Mouse (Mus musculus): ENCODE measurements around the gene Lrrtm1. TPM values are rescaled to one million over a fixed set of nuclear protein-coding genes. Genes with fewer than 3 reads are reported as not detected.

Lrrtm1 gene
- polyA plus RNA-seq, 1 experiment from 2014 or later = 34.1 TPM

DNA sequence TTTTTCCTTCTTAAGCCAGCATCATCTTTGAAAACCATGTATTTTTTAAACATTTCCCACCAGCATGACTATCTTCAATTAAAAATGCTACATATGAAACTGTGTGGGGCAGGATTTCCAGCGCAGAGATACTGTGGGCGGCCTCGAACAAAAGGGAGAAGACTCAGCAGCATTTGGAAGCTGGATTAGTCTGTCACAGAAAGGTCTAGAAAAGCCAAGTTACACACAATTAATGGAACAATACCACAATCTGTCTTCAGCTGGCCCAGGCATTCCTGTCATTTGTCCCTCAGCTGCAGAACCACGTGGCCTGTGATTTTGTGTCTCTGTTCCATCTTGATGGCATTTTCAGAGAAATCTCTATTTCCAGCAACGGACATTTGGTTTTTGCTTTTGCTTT lies 11.0 kb downstream of the Lrrtm1 start:
- H3K36me3 ChIP-seq = no peaks in the 10 kb centered on the region
- no peak overlapping the region for H3K4me2 ChIP-seq
- no peak for ATAC-seq (ENCODE audit: low FRiP score)
- no peak overlapping the region for H3K4me3 ChIP-seq
- no peaks in the 10 kb centered on the region for H3K27me3 ChIP-seq
- H3K27ac ChIP-seq = no peak overlapping the region
- H3K9me3 ChIP-seq = no peaks in the 10 kb centered on the region
- H3K4me1 ChIP-seq (replicated peaks) = peaks cover 8% of the 10 kb centered on the region
- WGBS = 73% methylated on average over 5 of the region's 5 CpGs
- no peak overlapping the region for H3K9ac ChIP-seq

DNA sequence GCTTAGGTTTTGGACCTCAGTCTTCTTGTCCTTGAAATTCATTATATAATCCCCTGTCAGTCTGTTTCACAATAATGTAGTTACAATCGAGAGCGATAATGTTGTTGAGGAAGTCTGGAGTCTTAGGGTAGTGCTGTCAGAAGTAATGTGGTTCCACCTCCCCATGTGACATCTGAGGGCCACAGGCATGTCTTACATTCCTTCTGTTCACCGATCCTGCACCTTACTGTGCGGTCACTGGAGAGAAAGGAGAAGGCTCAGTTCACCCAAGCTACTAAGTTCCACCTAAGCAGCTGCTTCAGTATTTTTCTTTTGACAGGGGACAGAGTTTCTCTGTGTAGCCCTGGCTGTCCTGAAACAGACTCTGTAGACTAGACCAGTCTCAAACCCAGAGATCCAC lies 13.9 kb downstream of the Lrrtm1 start:
- no peak for ATAC-seq (ENCODE audit: low FRiP score)
- no peaks in the 10 kb centered on the region for H3K36me3 ChIP-seq
- no peak overlapping the region for H3K9ac ChIP-seq
- H3K27ac ChIP-seq = no peak overlapping the region
- no peaks in the 10 kb centered on the region for H3K9me3 ChIP-seq
- no peaks in the 10 kb centered on the region for H3K4me1 ChIP-seq (replicated peaks)
- H3K4me3 ChIP-seq = no peak overlapping the region
- no peaks in the 10 kb centered on the region for H3K27me3 ChIP-seq
- H3K4me2 ChIP-seq = no peak overlapping the region
- WGBS = 88% methylated on average over 4 of the region's 4 CpGs

DNA sequence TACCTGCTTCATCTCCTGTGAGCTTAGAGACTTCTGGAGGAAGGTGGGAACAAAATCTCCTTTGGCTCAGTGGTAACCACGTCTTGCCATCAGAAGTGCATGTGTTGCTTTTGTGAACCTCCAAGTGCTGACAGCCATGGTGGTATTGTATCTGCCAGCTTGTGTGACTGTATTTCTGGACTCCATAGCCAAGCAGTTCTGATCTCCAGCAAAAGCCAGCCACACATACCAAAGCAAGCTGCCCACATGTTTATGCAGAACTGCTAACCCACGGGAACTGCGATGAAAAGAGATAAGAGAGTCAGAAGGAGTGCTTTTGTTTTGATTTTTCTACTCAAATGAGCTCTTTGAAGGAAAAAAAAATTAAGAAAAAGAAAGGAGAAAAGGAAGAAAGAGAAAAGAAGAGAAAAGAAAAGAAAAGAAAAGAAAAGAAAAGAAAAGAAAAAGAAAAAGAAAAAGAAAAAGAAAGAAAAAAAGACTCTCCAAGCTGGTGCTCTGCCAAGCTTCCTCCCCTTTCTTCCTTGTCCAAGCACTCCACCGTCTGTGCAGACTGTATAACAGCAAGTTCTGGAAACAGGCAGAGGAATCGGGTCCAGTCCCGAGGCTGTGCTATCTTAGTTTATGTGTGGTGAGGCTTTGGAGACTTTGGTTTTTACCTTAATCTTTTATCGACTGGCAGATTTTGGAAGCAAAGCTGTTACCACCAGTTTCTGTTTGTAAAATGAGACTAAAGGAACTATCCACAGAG lies 15.0 kb downstream of the Lrrtm1 start:
- H3K27me3 ChIP-seq = no peaks in the 10 kb centered on the region
- H3K9ac ChIP-seq = no peak overlapping the region
- WGBS = 43% methylated on average over 7 of the region's 7 CpGs
- no peak overlapping the region for H3K4me2 ChIP-seq
- no peak for ATAC-seq (ENCODE audit: low FRiP score)
- H3K9me3 ChIP-seq = no peaks in the 10 kb centered on the region
- no peaks in the 10 kb centered on the region for H3K4me1 ChIP-seq (replicated peaks)
- H3K27ac ChIP-seq = no peak overlapping the region
- H3K36me3 ChIP-seq = no peaks in the 10 kb centered on the region
- no peak overlapping the region for H3K4me3 ChIP-seq

DNA sequence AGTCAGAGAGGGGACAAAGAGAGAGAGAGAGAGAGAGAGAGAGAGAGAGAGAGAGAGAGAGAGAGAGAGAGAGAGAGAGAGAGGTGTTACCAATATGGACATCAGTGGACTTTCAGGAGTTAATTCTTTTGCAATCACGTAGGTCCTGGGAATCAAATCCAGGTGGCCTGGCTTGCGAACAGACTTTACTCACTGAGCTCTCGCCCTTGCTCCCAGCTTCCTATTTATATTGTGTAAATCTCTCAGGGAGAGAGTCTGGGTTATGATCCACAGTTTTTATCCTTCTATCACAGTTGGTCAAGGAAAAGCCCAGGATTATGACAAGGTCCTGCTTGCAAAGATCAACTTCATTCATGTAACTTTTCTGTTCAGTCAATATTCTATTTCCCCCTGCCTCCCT lies 22.7 kb downstream of the Lrrtm1 start:
- Histone ChIP-seq H3K36me3 (no peaks in the 10 kb centered on the region), H3K27ac (no peak overlapping the region), H3K27me3 (no peaks in the 10 kb centered on the region), H3K9ac (no peak overlapping the region), H3K4me2 (no peak overlapping the region), H3K4me3 (no peak overlapping the region), H3K4me1 (replicated peaks) (no peaks in the 10 kb centered on the region), H3K9me3 (no peaks in the 10 kb centered on the region)
- no peak for ATAC-seq (ENCODE audit: low FRiP score)
- WGBS = 76% methylated on average over 3 of the region's 3 CpGs

DNA sequence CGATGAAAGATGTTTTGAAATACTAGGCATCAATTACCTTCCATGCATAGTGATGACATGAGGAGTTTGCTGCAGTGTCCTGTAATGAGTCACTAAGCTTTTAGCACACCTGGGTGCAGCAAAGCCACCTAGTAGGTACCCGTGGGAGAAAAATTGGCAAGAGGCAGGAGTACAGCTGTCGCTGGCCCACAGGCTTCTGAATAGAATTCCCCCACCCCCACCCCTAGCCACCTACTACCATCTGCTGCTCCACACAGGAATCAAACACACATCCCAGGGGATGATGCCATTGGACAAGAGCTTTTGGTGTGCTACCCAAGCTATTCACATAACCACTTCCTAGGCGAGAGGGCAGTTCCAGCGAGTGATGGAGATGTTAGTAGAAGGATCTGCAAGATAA lies 36.3 kb downstream of the Lrrtm1 start:
- WGBS = 76% methylated on average over 5 of the region's 5 CpGs
- no peak overlapping the region for H3K27ac ChIP-seq
- H3K4me2 ChIP-seq = no peak overlapping the region
- H3K9ac ChIP-seq = no peak overlapping the region
- no peaks in the 10 kb centered on the region for H3K4me1 ChIP-seq (replicated peaks)
- H3K27me3 ChIP-seq = no peaks in the 10 kb centered on the region
- no peak overlapping the region for H3K4me3 ChIP-seq
- no peak for ATAC-seq (ENCODE audit: low FRiP score)
- H3K9me3 ChIP-seq = no peaks in the 10 kb centered on the region
- no peaks in the 10 kb centered on the region for H3K36me3 ChIP-seq

DNA sequence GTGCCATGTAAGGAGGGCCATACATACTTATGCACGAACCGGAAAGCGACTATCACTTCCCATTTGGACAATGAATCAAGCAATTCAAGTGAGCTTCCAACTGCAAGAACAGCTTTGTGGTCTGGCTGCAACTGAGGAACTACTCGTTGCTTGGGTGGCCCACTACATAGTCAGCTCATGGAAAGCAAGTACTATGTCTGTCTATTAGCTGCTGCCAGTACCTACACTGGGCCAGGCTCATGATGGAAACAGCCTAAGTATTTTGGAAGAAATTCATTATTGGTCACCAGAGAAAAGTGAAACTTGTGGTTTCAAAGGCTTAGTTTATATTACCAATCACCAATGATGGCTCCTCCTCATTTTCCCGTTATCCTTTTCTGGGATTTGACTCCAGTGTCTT lies 43.8 kb downstream of the Lrrtm1 start:
- no peak for ATAC-seq (ENCODE audit: low FRiP score)
- Histone ChIP-seq H3K27me3 (no peaks in the 10 kb centered on the region), H3K4me1 (replicated peaks) (peaks cover 11% of the 10 kb centered on the region), H3K4me2 (no peak overlapping the region), H3K9me3 (no peaks in the 10 kb centered on the region), H3K27ac (no peak overlapping the region), H3K9ac (no peak overlapping the region), H3K36me3 (no peaks in the 10 kb centered on the region), H3K4me3 (no peak overlapping the region)
- WGBS = 88% methylated on average over 5 of the region's 5 CpGs

DNA sequence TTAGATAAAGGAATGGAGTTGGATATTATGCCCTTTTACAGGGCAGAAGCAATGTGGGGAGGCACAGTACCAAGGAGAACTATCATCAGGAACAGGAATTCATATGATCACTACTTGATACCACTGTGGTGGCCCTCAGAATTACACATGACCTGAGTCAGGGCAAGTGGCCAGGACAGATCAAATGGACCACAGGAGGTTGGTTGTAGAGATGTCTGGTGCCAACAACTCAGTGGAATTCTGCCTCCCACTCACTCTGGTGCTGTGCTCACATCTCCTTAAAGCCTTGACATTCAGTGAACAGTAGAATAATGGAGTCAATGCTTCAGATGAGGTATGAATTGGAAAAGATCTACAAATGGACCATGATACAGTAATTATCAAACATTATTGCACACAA lies 45.9 kb downstream of the Lrrtm1 start:
- H3K4me2 ChIP-seq = no peak overlapping the region
- no peak overlapping the region for H3K9ac ChIP-seq
- H3K27me3 ChIP-seq = no peaks in the 10 kb centered on the region
- H3K9me3 ChIP-seq = no peaks in the 10 kb centered on the region
- H3K4me3 ChIP-seq = no peak overlapping the region
- H3K27ac ChIP-seq = no peak overlapping the region
- H3K36me3 ChIP-seq = no peaks in the 10 kb centered on the region
- peaks cover 14% of the 10 kb centered on the region for H3K4me1 ChIP-seq (replicated peaks)
- ATAC-seq (ENCODE audit: low FRiP score) = no peak

DNA sequence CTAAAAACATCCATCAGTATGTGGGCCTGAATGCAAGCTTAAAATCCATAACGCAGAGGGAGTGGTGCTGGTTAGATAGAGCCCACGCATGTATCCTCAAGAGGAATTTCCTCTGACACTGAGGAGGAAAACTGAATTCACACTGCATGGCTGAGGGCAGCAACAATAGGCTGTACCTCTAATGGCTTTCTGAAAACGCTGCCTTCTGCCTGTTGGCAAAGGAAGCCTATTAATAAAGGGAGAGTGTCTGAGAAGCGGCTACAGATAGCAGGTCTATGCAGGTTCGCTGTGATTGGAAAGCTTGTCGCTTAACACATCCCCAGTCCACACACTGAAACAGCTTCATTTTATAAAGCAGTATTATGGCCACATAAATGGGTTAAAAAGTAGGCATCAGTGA lies 48.9 kb downstream of the Lrrtm1 start:
- 0 out of 2 replicates have a peak, but pooled peaks have one; percentile 43 for ATAC-seq (ENCODE audit: low FRiP score)
- Histone ChIP-seq H3K27me3 (no peaks in the 10 kb centered on the region), H3K9me3 (no peaks in the 10 kb centered on the region), H3K9ac (no peak overlapping the region), H3K4me2 (no peak overlapping the region), H3K4me3 (no peak overlapping the region), H3K36me3 (no peaks in the 10 kb centered on the region), H3K4me1 (replicated peaks) (peaks cover 14% of the 10 kb centered on the region), H3K27ac (peak overlapping the region; percentile 64)
- WGBS = 50% methylated on average over 6 of the region's 6 CpGs

DNA sequence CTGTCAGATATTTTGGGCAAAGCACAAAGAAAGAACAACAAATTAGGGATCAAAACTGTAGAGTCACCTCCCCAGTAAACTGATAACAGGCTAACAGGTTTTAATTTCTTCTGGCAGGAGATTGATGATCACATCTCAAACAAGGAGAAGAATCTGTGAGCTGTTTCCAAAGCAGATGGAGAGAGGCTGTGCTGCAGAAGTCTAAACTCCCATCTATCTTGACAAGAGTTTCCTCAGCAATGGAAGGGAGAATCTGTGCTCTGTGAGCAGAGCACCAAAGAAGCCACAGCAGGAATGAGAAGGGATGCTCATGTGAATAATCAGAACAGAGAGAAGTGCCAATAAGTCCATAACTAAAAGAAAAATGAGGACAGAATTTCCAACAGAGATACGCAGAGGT lies 58.8 kb downstream of the Lrrtm1 start:
- Histone ChIP-seq H3K4me3 (no peak overlapping the region), H3K9ac (no peak overlapping the region), H3K9me3 (no peaks in the 10 kb centered on the region), H3K36me3 (no peaks in the 10 kb centered on the region), H3K4me2 (no peak overlapping the region), H3K4me1 (replicated peaks) (peaks cover 10% of the 10 kb centered on the region; the same call in 1 of the 2 replicates), H3K27ac (no peak overlapping the region), H3K27me3 (no peaks in the 10 kb centered on the region)
- no peak for ATAC-seq (ENCODE audit: low FRiP score)
- WGBS = 88% methylated on average over 1 of the region's 1 CpGs

DNA sequence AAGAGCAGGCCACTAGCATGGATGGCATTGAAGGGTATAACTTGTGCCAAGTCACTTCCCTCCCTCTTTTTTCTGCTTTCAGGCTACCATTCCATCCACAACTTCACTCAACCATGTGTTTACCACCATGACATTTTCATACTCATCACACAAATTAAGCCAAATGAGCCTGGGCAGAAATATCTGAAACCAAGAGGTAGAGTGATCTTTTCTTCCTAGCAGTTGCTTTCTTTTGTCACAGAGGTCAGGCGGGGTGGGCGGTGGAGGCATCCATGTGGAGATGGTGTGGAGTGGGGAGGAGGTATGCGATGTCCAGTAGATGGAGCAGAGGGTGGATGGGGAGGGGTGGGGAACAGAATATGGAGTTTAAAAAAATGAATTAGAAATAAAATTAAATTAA lies 64.3 kb downstream of the Lrrtm1 start:
- Histone ChIP-seq H3K36me3 (no peaks in the 10 kb centered on the region), H3K4me2 (no peak overlapping the region), H3K4me1 (replicated peaks) (peaks cover 10% of the 10 kb centered on the region; the same call in 1 of the 2 replicates), H3K27ac (no peak overlapping the region), H3K27me3 (no peaks in the 10 kb centered on the region), H3K9me3 (no peaks in the 10 kb centered on the region), H3K4me3 (no peak overlapping the region), H3K9ac (no peak overlapping the region)
- 87% methylated on average over 3 of the region's 3 CpGs for WGBS
- no peak for ATAC-seq (ENCODE audit: low FRiP score)

Measured in hindbrain, embryonic 13.5 days (tissue).